Mouse (Mus musculus) ES-Bruce4 (cell line): ENCODE measurements around the gene Klhl29.

Experiments
- CTCF ChIP-seq: IDR thresholded peaks from one replicate; pipeline ENCODE4 v1.8.1; 2011; ENCODE audit warnings: low read depth, low read length
- EP300 ChIP-seq: IDR thresholded peaks from 2 replicates; pipeline ENCODE4 v1.6.1; 2011; ENCODE audit warnings: low read depth, low read length; ENCODE audit not compliant: insufficient read depth
- POLR2A ChIP-seq: IDR thresholded peaks from one replicate; pipeline ENCODE4 v1.8.1; 2011; ENCODE audit warnings: low read length; ENCODE audit not compliant: insufficient read depth

GRCm38 (mm10) chr12:5162672-5163071 lies 212.8 kb downstream of the Klhl29 start:
- TF ChIP-seq POLR2A (no peak), EP300 (no peak), CTCF (no peak)
